Mouse (Mus musculus) lung, adult 2 months (tissue): ENCODE results near the gene Pitpnm2. TPM values are rescaled to one million over a fixed set of nuclear protein-coding genes. Genes with fewer than 3 reads are reported as not detected.

Experiments
- DNase-seq: peaks from one replicate; pipeline ENCODE4 v3.0.0; 2022
- H3K4me1 ChIP-seq: fragments of 200-500 bp; 2 replicates; pipeline ENCODE4 v1.6.1; 2011; ENCODE audit warnings: low read length; ENCODE audit not compliant: control insufficient read depth, insufficient read depth
- H3K4me3 ChIP-seq: fragments of 200-500 bp; replicated peaks from 2 replicates; pipeline ENCODE3; 2011; ENCODE audit warnings: low read depth, mild to moderate bottlenecking, control low read depth, low read length; ENCODE audit errors: extremely low read depth
- CTCF ChIP-seq: fragments of 200-500 bp; IDR thresholded peaks from 2 replicates; pipeline ENCODE4 v1.5.1; 2011; ENCODE audit warnings: mild to moderate bottlenecking, low read length, control low read depth; ENCODE audit not compliant: insufficient read depth
- POLR2A ChIP-seq: fragments of 200-500 bp; IDR thresholded peaks from 2 replicates; pipeline ENCODE4 v1.6.1; 2011; ENCODE audit warnings: low read depth, mild to moderate bottlenecking, control low read depth, low read length, borderline replicate concordance; ENCODE audit errors: extremely low read depth
- WGBS: fragments of 180-500 bp; shearing (Covaris S2); methylation state at CpG from one replicate; pipeline ENCODE4 v1.1.7; 2018; 5-methylcytosine and 5-hydroxymethylcytosine counted together
- polyA plus RNA-seq: library from polyadenylated mRNA; depleted of rRNA; stranded (reverse); fragments of >200 nt; gene quantifications from 2 replicates; pipeline ENCODE4 v1.2.3, GENCODE M21; 2012

The Pitpnm2 gene
- polyA plus RNA-seq, 1 experiment: 122 TPM

DNA sequence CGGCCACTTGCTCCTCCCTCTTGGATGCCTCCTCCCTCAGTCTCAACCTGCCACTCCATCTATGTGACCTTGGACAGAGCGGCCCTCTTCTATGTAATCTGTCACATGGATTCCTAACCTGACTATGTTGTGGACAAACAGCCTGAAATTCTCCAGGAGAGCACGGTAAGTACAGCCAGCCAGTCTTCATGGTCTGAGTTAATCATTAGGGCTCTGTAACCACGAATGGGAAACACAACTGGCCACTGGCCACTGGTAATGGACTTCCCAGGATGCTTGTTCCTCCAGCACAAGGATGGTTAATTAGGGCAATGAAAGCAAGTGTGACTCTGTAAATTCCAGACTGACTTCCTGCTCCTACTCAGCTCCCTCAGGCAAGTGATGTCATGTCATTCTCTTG is 13.4 kb downstream of the Pitpnm2 start:
- TF ChIP-seq POLR2A (no peak), CTCF (no peak)
- Histone ChIP-seq H3K4me3 (no peak overlapping the region), H3K4me1 (peaks cover 20% of the 10 kb centered on the region)
- no peak for DNase-seq
- WGBS: 69% methylated on average over 4 of the region's 4 CpGs

DNA sequence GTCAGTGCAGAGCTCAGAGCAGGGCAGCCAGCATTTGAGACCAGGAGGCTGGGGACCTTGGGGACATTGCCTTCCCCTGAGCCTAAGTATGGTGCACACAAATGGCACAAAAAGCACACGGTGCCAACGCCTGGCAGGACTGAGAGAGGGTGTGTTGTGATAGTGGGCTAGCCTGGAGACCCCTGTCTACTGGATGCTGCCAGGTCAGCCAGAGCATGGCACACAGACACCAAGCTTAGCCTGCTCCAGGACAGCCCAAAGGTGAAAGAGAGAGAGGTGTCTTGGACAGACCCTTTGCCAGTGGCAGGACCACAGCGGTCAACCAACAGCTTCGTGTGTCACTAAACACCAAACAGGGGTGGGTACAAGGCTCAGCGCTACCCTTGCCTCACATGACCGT is 14.8 kb downstream of the Pitpnm2 start:
- no peak for DNase-seq
- no peak overlapping the region for H3K4me3 ChIP-seq
- TF ChIP-seq POLR2A (no peak), CTCF (no peak)
- WGBS: 89% methylated on average over 6 of the region's 6 CpGs
- peaks cover 12% of the 10 kb centered on the region for H3K4me1 ChIP-seq

DNA sequence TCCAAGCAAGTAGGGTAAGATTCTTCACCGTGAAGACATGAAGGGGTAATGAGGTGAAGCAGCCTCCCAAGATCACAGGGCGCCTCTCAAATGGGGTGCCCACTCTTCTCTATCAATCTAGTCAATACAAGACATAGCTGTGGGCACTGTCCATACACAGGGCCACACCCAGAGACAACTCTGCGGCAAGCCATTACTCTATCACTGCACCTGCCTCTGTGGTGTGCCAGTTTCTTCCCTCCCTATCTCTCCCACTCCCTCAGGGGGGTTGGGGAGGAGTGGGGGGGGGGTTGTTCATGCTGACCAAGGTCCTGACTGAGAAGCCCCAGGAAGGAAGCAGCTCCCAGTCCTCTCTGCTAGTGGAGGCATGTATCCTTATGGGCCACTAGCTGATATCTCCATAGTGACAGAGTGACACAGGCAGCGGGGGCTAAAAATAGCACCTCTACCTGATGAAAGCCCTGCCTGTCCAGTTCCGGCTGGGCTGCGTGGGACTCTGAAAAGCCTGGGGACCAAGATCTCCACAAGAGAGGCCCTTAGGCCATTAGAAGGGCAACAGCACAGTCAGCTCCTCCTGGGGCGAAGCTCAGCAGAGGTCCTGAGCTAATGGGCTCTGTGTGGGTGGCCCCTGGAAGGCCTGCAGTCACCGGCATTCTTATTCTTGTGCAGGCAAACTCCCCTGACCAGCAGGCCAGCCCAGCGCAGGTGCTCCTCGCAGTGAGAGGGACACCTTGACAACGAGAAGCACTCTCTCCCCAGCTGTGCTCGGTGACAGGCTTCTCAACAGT is 15.5 kb downstream of the Pitpnm2 start:
- 59% methylated on average over 12 of the region's 12 CpGs for WGBS
- no peak overlapping the region for H3K4me3 ChIP-seq
- no peak for TF ChIP-seq CTCF
- TF ChIP-seq POLR2A: no peak
- H3K4me1 ChIP-seq: peaks cover 12% of the 10 kb centered on the region
- no peak for DNase-seq

DNA sequence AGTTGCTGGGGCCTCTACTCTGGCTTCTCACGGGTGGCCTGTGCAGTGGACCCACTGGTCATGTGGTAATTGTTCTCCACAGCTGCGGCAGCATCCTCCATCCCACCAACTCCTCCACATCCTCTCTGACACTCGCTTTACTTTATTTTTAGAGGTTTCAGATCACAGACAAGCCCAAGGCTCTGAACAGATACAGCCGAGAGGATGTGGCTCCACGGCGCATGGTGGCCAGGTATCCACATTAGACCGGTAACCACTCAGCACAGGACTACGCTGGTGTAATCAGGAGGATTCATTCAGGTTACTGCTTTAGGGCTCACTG is 16.5 kb downstream of the Pitpnm2 start:
- DNase-seq: no peak
- TF ChIP-seq POLR2A (no peak), CTCF (no peak)
- Histone ChIP-seq H3K4me1 (peaks cover 12% of the 10 kb centered on the region), H3K4me3 (no peak overlapping the region)
- WGBS: 70% methylated on average over 8 of the region's 8 CpGs

DNA sequence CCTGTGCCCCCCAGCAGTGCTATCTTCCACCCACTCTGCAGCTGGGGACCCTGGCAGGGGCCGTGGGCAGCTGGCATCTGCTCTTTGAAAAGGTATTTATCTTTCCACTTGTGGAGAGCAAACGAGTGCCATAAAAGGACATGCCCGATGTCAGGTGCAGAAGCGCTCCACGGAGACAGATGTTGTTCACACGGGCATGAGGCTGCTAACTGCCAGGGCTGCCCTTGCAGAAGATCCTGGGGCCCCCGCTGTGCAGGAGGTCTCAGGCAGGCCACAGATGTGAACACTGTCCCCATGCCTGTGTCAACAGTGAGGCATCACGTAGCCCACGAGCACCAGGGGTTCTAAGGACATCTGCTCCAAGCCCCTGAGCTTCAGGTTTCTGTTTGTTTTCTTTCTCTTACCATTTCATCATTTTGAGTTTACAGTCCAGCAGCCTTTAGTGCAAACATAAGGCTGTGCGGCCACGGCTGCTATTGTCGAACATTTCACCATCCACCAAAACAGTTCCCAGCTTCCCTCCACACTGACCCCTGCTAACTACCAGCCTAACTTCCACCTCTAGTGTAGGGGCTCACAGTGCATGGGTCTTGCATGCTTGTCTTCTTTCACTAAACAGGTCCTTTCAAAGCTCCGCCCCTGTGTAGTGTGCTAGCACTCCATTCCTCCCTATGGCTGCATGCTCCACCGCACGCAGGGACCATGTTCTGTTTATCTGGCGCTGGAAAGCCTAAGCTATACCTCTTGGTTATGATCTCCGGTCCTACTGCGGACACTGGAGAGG is 17.0 kb downstream of the Pitpnm2 start:
- 48% methylated on average over 18 of the region's 18 CpGs for WGBS
- TF ChIP-seq CTCF (no peak), POLR2A (no peak)
- no peak for DNase-seq
- H3K4me3 ChIP-seq: no peak overlapping the region
- peaks cover 12% of the 10 kb centered on the region for H3K4me1 ChIP-seq

DNA sequence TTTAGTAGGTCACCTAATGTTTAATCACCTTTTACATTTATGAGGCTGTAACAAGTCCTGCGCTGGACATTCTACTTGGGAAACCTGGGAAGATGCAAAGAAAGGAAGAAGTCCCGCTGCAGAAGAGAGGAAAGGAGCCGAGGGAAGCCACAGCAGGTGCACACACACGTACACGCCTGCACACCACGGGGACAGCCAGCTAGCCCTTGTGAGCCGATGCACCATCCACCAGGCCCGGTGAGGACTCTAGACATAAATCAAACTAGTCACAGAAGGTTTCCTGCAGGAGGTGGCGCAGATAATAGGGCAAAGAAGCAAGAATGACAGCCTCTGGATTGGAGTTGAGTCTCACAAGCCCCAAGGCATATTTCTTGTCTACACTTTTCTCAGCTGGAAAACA is 19.1 kb downstream of the Pitpnm2 start:
- Histone ChIP-seq H3K4me1 (peaks cover 19% of the 10 kb centered on the region), H3K4me3 (no peak overlapping the region)
- TF ChIP-seq CTCF (no peak), POLR2A (no peak)
- WGBS: 77% methylated on average over 9 of the region's 9 CpGs
- no peak for DNase-seq

DNA sequence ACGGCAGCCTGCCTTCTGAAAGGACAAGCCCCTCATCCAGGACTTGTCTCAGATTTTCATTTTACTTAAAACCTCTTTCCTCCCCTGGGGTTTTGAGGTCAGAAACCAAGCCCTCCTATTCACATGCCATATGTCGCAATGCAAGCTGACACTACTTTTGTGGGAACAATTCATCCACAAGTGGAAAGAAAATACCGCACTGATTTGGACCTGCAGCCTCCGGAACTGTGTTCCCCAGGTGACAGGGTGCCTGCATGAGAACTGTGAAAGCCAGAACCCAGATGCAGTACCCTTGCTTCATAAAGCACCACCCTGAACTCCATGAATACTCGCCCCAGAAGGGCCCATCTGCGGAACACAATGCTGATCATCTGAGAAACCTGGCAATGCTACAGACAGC is 22.4 kb downstream of the Pitpnm2 start:
- no peak for DNase-seq
- Histone ChIP-seq H3K4me3 (no peak overlapping the region), H3K4me1 (peaks cover 22% of the 10 kb centered on the region)
- no peak for TF ChIP-seq CTCF
- TF ChIP-seq POLR2A: no peak
- 45% methylated on average over 6 of the region's 6 CpGs for WGBS

DNA sequence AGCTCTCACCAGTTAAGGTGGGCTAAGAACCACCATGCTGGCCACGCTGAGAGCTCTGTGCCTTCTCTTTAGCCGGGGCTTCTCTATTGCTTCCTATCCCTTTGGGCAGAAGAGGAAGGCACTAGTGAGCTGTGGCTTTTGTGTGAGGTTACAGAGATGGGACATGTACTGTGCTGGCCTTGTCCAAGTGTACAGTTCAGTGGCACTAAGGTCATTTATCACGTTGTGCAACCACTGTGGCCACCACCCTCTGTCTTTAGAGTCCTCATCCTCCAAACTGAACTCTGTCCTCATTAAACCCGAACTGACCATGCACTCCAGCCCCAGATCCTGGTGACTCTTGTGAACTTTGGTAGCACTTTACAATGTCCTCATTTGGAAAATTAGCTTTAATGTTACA is 23.1 kb downstream of the Pitpnm2 start:
- TF ChIP-seq CTCF (no peak), POLR2A (no peak)
- WGBS: 65% methylated on average over 4 of the region's 4 CpGs
- DNase-seq: no peak
- H3K4me1 ChIP-seq: peaks cover 26% of the 10 kb centered on the region
- H3K4me3 ChIP-seq: no peak overlapping the region

DNA sequence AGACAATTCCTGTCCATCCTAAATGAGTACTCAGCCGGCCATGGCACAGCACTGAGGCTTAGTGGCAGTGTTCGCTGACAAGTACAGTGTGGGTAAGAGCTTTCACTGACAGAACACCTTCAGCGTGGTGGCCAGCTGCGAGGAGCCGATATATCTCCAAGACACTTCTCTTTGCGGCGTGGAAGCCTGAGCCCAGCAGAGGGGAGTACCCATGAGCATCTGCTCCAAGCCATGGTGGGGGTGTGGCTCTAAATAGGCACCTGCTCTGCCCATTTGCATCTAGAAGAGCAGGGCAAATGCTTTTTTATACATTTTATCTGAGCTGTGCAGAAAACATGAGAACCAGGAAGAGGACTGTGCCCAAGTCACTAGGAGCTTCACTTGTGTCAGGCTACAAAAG is 23.7 kb downstream of the Pitpnm2 start:
- 89% methylated on average over 7 of the region's 7 CpGs for WGBS
- DNase-seq: no peak
- Histone ChIP-seq H3K4me1 (peaks cover 31% of the 10 kb centered on the region), H3K4me3 (no peak overlapping the region)
- no peak for TF ChIP-seq CTCF
- no peak for TF ChIP-seq POLR2A
